Mouse (Mus musculus) neutrophil, adult 5-6 weeks (primary cell): Measurements from ENCODE around the gene Klf15. TPM values are rescaled to one million over a fixed set of nuclear protein-coding genes. Genes with fewer than 3 reads are reported as not detected.

ENCODE experiments used
- ATAC-seq: fragments of 151-379, 151-347 bp; 2 replicates; pipeline ENCODE4 v1.8.0; 2017; ENCODE audit warnings: mild to moderate bottlenecking, moderate TSS enrichment; ENCODE audit not compliant: insufficient number of reproducible peaks, poor library complexity, low FRiP score, severe bottlenecking; ENCODE audit errors: extremely low read depth
- total RNA-seq: library from RNA; stranded (forward); fragments of 200-1000 nt; gene quantifications from 2 replicates; pipeline ENCODE4 v1.2.3, GENCODE M21; 2017

Gene Klf15
- total RNA-seq: not detected in 2 replicates

- no peak for ATAC-seq
Measured at GRCm38 (mm10) chr6:90462181-90462706, at the start of gene Klf15. Klf15 (plus strand) TSS chr6:90462576.

GRCm38 (mm10) chr6:90422565-90422964 lies 39.8 kb upstream of the Klf15 start:
- ATAC-seq: peak; percentile 69

- ATAC-seq: no peak
Measured at GRCm38 (mm10) chr6:90425361-90425760, 37.0 kb upstream of the Klf15 start.

GRCm38 (mm10) chr6:90426003-90426402 lies 36.4 kb upstream of the Klf15 start:
- ATAC-seq: no peak

- ATAC-seq: no peak
Measured at GRCm38 (mm10) chr6:90428380-90428974, 33.9 kb upstream of the Klf15 start, which contains the start of gene Cfap100. Cfap100 (minus strand) TSS chr6:90428797.

GRCm38 (mm10) chr6:90429911-90430310 lies 32.5 kb upstream of the Klf15 start:
- no peak for ATAC-seq

- no peak for ATAC-seq
Measured at GRCm38 (mm10) chr6:90431487-90431886, 30.9 kb upstream of the Klf15 start.

GRCm38 (mm10) chr6:90434687-90435086 lies 27.7 kb upstream of the Klf15 start:
- no peak for ATAC-seq

GRCm38 (mm10) chr6:90435195-90435618 lies 27.2 kb upstream of the Klf15 start:
- ATAC-seq: no peak

GRCm38 (mm10) chr6:90436192-90436907 lies 26.0 kb upstream of the Klf15 start:
- no peak for ATAC-seq

- no peak for ATAC-seq
Measured at GRCm38 (mm10) chr6:90437041-90437440, 25.3 kb upstream of the Klf15 start.

- ATAC-seq: no peak
Measured at GRCm38 (mm10) chr6:90446883-90447282, 15.5 kb upstream of the Klf15 start.

- ATAC-seq: no peak
Measured at GRCm38 (mm10) chr6:90450179-90450578, 12.2 kb upstream of the Klf15 start.

- no peak for ATAC-seq
Measured at GRCm38 (mm10) chr6:90450697-90451096, 11.7 kb upstream of the Klf15 start.

GRCm38 (mm10) chr6:90451512-90451911 lies 10.9 kb upstream of the Klf15 start:
- no peak for ATAC-seq

GRCm38 (mm10) chr6:90452603-90453002 lies 9.8 kb upstream of the Klf15 start:
- no peak for ATAC-seq

GRCm38 (mm10) chr6:90453751-90454150 lies 8.6 kb upstream of the Klf15 start:
- ATAC-seq: no peak

GRCm38 (mm10) chr6:90457421-90457820 lies 5.0 kb upstream of the Klf15 start:
- ATAC-seq: no peak

GRCm38 (mm10) chr6:90461181-90461580 lies 1.2 kb upstream of the Klf15 start:
- ATAC-seq: no peak

- no peak for ATAC-seq
Measured at GRCm38 (mm10) chr6:90461771-90462170, 605 bp upstream of the Klf15 start.
